Mouse (Mus musculus) liver, postnatal 0 days (tissue): ENCODE measurements around the gene Chgb. TPM values are rescaled to one million over a fixed set of nuclear protein-coding genes. Genes with fewer than 3 reads are reported as not detected.

ENCODE experiments used
- ATAC-seq: fragments of 200-750 bp; cut with Nextera tagmentation; 2 replicates; pipeline ENCODE4 v1.8.0; 2017; ENCODE audit warnings: mild to moderate bottlenecking, moderate library complexity
- DNase-seq: peaks from one replicate; pipeline ENCODE4 v3.0.0-alpha.2; 2016
- H3K27ac ChIP-seq: fragments of 300-500 bp; sonication (generic); 2 replicates; pipeline ENCODE4 v1.5.1; 2014; ENCODE audit warnings: antibody characterized with exemption, moderate library complexity, mild to moderate bottlenecking, low read depth
- H3K27me3 ChIP-seq: fragments of 300-500 bp; sonication (generic); 2 replicates; pipeline ENCODE4 v1.6.1; 2014; ENCODE audit warnings: low read length, control low read depth, mixed read lengths; ENCODE audit not compliant: insufficient read depth
- H3K36me3 ChIP-seq: fragments of 300-500 bp; sonication (generic); replicated peaks from 2 replicates; pipeline ENCODE4 v1.6.1; 2014; ENCODE audit warnings: mild to moderate bottlenecking, control low read depth, low read length, moderate library complexity, mixed read lengths; ENCODE audit not compliant: insufficient read depth
- H3K4me1 ChIP-seq: fragments of 300-500 bp; sonication (generic); 2 replicates; pipeline ENCODE4 v1.6.1; 2014; ENCODE audit warnings: antibody characterized with exemption, mild to moderate bottlenecking, control low read depth; ENCODE audit not compliant: insufficient read depth
- H3K4me2 ChIP-seq: fragments of 300-500 bp; sonication (generic); 2 replicates; pipeline ENCODE4 v1.6.1; 2014; ENCODE audit warnings: low read depth, mild to moderate bottlenecking, low read length, moderate library complexity, mixed read lengths
- H3K4me3 ChIP-seq: fragments of 300-500 bp; sonication (generic); 2 replicates; pipeline ENCODE4 v1.5.1; 2014; ENCODE audit warnings: low read depth, low read length
- H3K9ac ChIP-seq: fragments of 300-500 bp; sonication (generic); replicated peaks from 2 replicates; pipeline ENCODE4 v1.6.1; 2014; ENCODE audit warnings: mild to moderate bottlenecking, moderate library complexity
- H3K9me3 ChIP-seq: fragments of 300-500 bp; sonication (generic); 2 replicates; pipeline ENCODE4 v1.6.1; 2016; ENCODE audit warnings: mild to moderate bottlenecking, control low read depth, low read length, mixed read lengths
- CTCF ChIP-seq: sonication (generic); IDR thresholded peaks from 2 replicates; pipeline ENCODE4 v1.5.1; 2016; ENCODE audit warnings: antibody characterized with exemption, low read depth
- EP300 ChIP-seq: IDR thresholded peaks from 2 replicates; pipeline ENCODE4 v1.6.1; 2016; ENCODE audit warnings: antibody characterized with exemption, low read depth, mild to moderate bottlenecking
- WGBS: fragments of 180-500 bp; shearing (Covaris S2); extraction: QIAGEN DNeasy Blood & Tissue Kit; methylation state at CpG from one replicate; pipeline ENCODE4 v1.1.7; 2014; ENCODE audit not compliant: insufficient replicate concordance; 5-methylcytosine and 5-hydroxymethylcytosine counted together
- polyA plus RNA-seq: library from polyadenylated mRNA; unstranded; fragments of >200 nt; fragmentation: Nextera tagmentation; extraction: Ambion mirVana; gene quantifications from 2 replicates; pipeline ENCODE4 v1.2.1, GENCODE M21; 2015

Gene Chgb
- polyA plus RNA-seq, 1 experiment from 2014 or later: not detected

- Histone ChIP-seq H3K4me3 (no peak overlapping the region), H3K27ac (no peak overlapping the region), H3K9ac (no peak overlapping the region), H3K27me3 (no peaks in the 10 kb centered on the region), H3K4me1 (no peaks in the 10 kb centered on the region), H3K9me3 (no peaks in the 10 kb centered on the region), H3K36me3 (no peaks in the 10 kb centered on the region), H3K4me2 (no peak overlapping the region)
- no peak for ATAC-seq
- WGBS: 87% methylated on average over 3 of the region's 3 CpGs
- DNase-seq: no peak
- TF ChIP-seq EP300: no peak
Observed at GRCm38 (mm10) chr2:132746108-132746507, 35.0 kb upstream of the Chgb start.

- ATAC-seq (no peak), DNase-seq (no peak)
- H3K4me1 ChIP-seq: no peaks in the 10 kb centered on the region
- H3K27me3 ChIP-seq: no peaks in the 10 kb centered on the region
- no peak overlapping the region for H3K4me2 ChIP-seq
- no peaks in the 10 kb centered on the region for H3K36me3 ChIP-seq
- H3K9me3 ChIP-seq: no peaks in the 10 kb centered on the region
- TF ChIP-seq CTCF (no peak), EP300 (no peak)
- H3K4me3 ChIP-seq: no peak overlapping the region
- H3K9ac ChIP-seq: no peak overlapping the region
- H3K27ac ChIP-seq: no peak overlapping the region
Observed at GRCm38 (mm10) chr2:132750726-132751125, 30.4 kb upstream of the Chgb start.

GRCm38 (mm10) chr2:132751141-132752066 lies 29.7 kb upstream of the Chgb start:
- H3K27me3 ChIP-seq: no peaks in the 10 kb centered on the region
- no peak overlapping the region for H3K9ac ChIP-seq
- no peaks in the 10 kb centered on the region for H3K4me1 ChIP-seq
- H3K4me2 ChIP-seq: no peak overlapping the region
- WGBS: 73% methylated on average over 15 of the region's 15 CpGs
- H3K9me3 ChIP-seq: no peaks in the 10 kb centered on the region
- ATAC-seq (no peak), DNase-seq (no peak)
- no peak overlapping the region for H3K27ac ChIP-seq
- H3K4me3 ChIP-seq: no peak overlapping the region
- TF ChIP-seq EP300 (no peak), CTCF (no peak)
- no peaks in the 10 kb centered on the region for H3K36me3 ChIP-seq

- H3K4me1 ChIP-seq: no peaks in the 10 kb centered on the region
- 68% methylated on average over 2 of the region's 2 CpGs for WGBS
- ATAC-seq (no peak), DNase-seq (no peak)
- H3K36me3 ChIP-seq: no peaks in the 10 kb centered on the region
- no peaks in the 10 kb centered on the region for H3K27me3 ChIP-seq
- no peak overlapping the region for H3K27ac ChIP-seq
- no peak overlapping the region for H3K4me2 ChIP-seq
- no peak overlapping the region for H3K9ac ChIP-seq
- no peak for TF ChIP-seq EP300
- no peak for TF ChIP-seq CTCF
- H3K4me3 ChIP-seq: no peak overlapping the region
- H3K9me3 ChIP-seq: no peaks in the 10 kb centered on the region
Observed at GRCm38 (mm10) chr2:132752398-132752797, 28.7 kb upstream of the Chgb start.

GRCm38 (mm10) chr2:132753137-132753536 lies 27.9 kb upstream of the Chgb start:
- no peak for ATAC-seq
- Histone ChIP-seq H3K9me3 (no peaks in the 10 kb centered on the region), H3K4me3 (no peak overlapping the region), H3K27ac (no peak overlapping the region), H3K27me3 (no peaks in the 10 kb centered on the region), H3K36me3 (no peaks in the 10 kb centered on the region), H3K9ac (no peak overlapping the region), H3K4me1 (no peaks in the 10 kb centered on the region), H3K4me2 (no peak overlapping the region)
- no peak for DNase-seq
- WGBS: 62% methylated on average over 3 of the region's 3 CpGs
- TF ChIP-seq EP300: no peak
- no peak for TF ChIP-seq CTCF

DNA sequence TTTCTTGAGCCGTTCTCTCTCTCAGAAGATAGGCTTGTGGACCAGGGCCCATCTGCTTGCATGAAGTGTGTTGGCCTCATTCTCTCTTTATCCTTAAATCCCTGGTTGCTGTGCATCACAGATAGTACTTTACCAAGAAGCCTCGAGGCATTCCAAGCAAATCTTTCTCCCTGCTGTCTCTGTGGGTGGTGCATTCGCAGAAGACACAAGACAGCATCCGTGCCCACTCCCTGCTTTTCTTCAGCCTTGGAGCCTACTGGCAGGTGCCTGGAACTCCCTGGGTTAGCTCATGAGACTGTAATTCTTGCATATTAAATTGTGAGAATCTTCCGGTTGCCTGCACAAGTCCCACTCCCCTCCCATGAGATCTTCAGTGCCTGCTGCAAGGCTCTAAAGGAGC lies 23.2 kb upstream of the Chgb start:
- no peak for ATAC-seq
- Histone ChIP-seq H3K4me3 (no peak overlapping the region), H3K9ac (no peak overlapping the region), H3K4me2 (no peak overlapping the region), H3K9me3 (no peaks in the 10 kb centered on the region), H3K27ac (no peak overlapping the region), H3K36me3 (no peaks in the 10 kb centered on the region), H3K27me3 (no peaks in the 10 kb centered on the region), H3K4me1 (no peaks in the 10 kb centered on the region)
- WGBS: 70% methylated on average over 5 of the region's 5 CpGs
- no peak for DNase-seq
- TF ChIP-seq EP300 (no peak), CTCF (no peak)

GRCm38 (mm10) chr2:132770822-132771221 lies 10.3 kb upstream of the Chgb start:
- no peaks in the 10 kb centered on the region for H3K9me3 ChIP-seq
- TF ChIP-seq EP300 (no peak), CTCF (no peak)
- H3K4me1 ChIP-seq: no peaks in the 10 kb centered on the region
- no peak overlapping the region for H3K9ac ChIP-seq
- WGBS: 36% methylated on average over 1 of the region's 1 CpGs
- no peak overlapping the region for H3K4me3 ChIP-seq
- H3K27me3 ChIP-seq: no peaks in the 10 kb centered on the region
- H3K4me2 ChIP-seq: no peak overlapping the region
- no peaks in the 10 kb centered on the region for H3K36me3 ChIP-seq
- DNase-seq: no peak
- no peak overlapping the region for H3K27ac ChIP-seq
- ATAC-seq: no peak
